Mouse (Mus musculus): Measurements from ENCODE around the gene Urm1.

Urm1 gene

GRCm38 (mm10) chr2:29826926-29827708, 7.2 kb downstream of the Urm1 start:
- in situ Hi-C loops (cut with MboI; ENCODE audit: low sequenced_read_pairs), result no loop called here

- in situ Hi-C loops (cut with MboI; ENCODE audit: low sequenced_read_pairs), result no loop called here
These were observed 7.8 kb downstream of the Urm1 start for GRCm38 (mm10) chr2:29827709-29828024.

GRCm38 (mm10) chr2:29831106-29831505, 11.2 kb downstream of the Urm1 start:
- in situ Hi-C loops (cut with MboI; ENCODE audit: low sequenced_read_pairs), result no loop called here

GRCm38 (mm10) chr2:29833796-29834195, 13.9 kb downstream of the Urm1 start:
- in situ Hi-C loops (cut with MboI; ENCODE audit: low sequenced_read_pairs), result no loop called here

- in situ Hi-C loops (cut with MboI; ENCODE audit: low sequenced_read_pairs), result no loop called here
These were observed 15.6 kb downstream of the Urm1 start for GRCm38 (mm10) chr2:29835391-29835899.

GRCm38 (mm10) chr2:29839460-29839859, 19.6 kb downstream of the Urm1 start:
- in situ Hi-C loops (cut with MboI; ENCODE audit: low sequenced_read_pairs), result no loop called here

- in situ Hi-C loops (cut with MboI; ENCODE audit: low sequenced_read_pairs), result no loop called here
These were observed 23.6 kb downstream of the Urm1 start for GRCm38 (mm10) chr2:29843231-29844105.

- in situ Hi-C loops (cut with MboI; ENCODE audit: low sequenced_read_pairs), result no loop called here
These were observed 24.2 kb downstream of the Urm1 start for GRCm38 (mm10) chr2:29844115-29844514.

GRCm38 (mm10) chr2:29844661-29845060, 24.8 kb downstream of the Urm1 start:
- in situ Hi-C loops (cut with MboI; ENCODE audit: low sequenced_read_pairs), result no loop called here

- in situ Hi-C loops (cut with MboI; ENCODE audit: low sequenced_read_pairs), result no loop called here
These were observed 25.8 kb downstream of the Urm1 start for GRCm38 (mm10) chr2:29845636-29846035.

GRCm38 (mm10) chr2:29846061-29846853, 26.4 kb downstream of the Urm1 start:
- in situ Hi-C loops (cut with MboI; ENCODE audit: low sequenced_read_pairs), result no loop called here

GRCm38 (mm10) chr2:29846911-29847310, 27.0 kb downstream of the Urm1 start:
- in situ Hi-C loops (cut with MboI; ENCODE audit: low sequenced_read_pairs), result no loop called here

- in situ Hi-C loops (cut with MboI; ENCODE audit: low sequenced_read_pairs), result no loop called here
These were observed 29.2 kb downstream of the Urm1 start for GRCm38 (mm10) chr2:29849041-29849440.

GRCm38 (mm10) chr2:29849841-29850480, 30.1 kb downstream of the Urm1 start:
- in situ Hi-C loops (cut with MboI; ENCODE audit: low sequenced_read_pairs), result no loop called here

GRCm38 (mm10) chr2:29852957-29853485, 33.1 kb downstream of the Urm1 start:
- in situ Hi-C loops (cut with MboI; ENCODE audit: low sequenced_read_pairs), result no loop called here

- in situ Hi-C loops (cut with MboI; ENCODE audit: low sequenced_read_pairs), result no loop called here
These were observed 33.9 kb downstream of the Urm1 start for GRCm38 (mm10) chr2:29853736-29854135.

GRCm38 (mm10) chr2:29855585-29856210, 35.8 kb downstream of the Urm1 start:
- in situ Hi-C loops (cut with MboI; ENCODE audit: low sequenced_read_pairs), result no loop called here

- in situ Hi-C loops (cut with MboI; ENCODE audit: low sequenced_read_pairs), result no loop called here
These were observed 36.8 kb downstream of the Urm1 start for GRCm38 (mm10) chr2:29856451-29857260.

- in situ Hi-C loops (cut with MboI; ENCODE audit: low sequenced_read_pairs), result no loop called here
These were observed 37.5 kb downstream of the Urm1 start for GRCm38 (mm10) chr2:29857341-29857740.

Data from CH12F3 (cell line).